In genomic region chr13:30403874-30404273, GRCm38 (mm10) we compare ENCODE assay signal across 28 mouse cellular contexts.
"Had no signal": no experiment of that assay in that cellular context is flagged by ENCODE, and none has a peak within 500 bp of the region (broad histone marks: within the 10 kb centered on the region; RNA-seq: fewer than 3 reads in every experiment).

No protein-coding gene starts in this region.

- DNase-seq: cerebellum, adult 18-20 months; cerebellum, adult 2 months; cerebellum, adult 8-10 months; cerebellum, adult 9-10 months; cerebellum, adult 9-11 months; cerebellum, postnatal 10 days; cerebellum, postnatal 14 days; cerebellum, postnatal 25 days; cerebellum, postnatal 36 days; embryo, embryonic 11 days; forebrain, postnatal 0 days; gastrocnemius, adult 2 months; gastrocnemius, postnatal 10 days; gastrocnemius, postnatal 14 days; gastrocnemius, postnatal 25 days; gastrocnemius, postnatal 36 days; heart, adult 11 months had no signal

- H3K4me2 ChIP-seq: embryonic facial prominence, embryonic 12.5 days; embryonic facial prominence, embryonic 13.5 days; embryonic facial prominence, embryonic 15.5 days; forebrain, embryonic 12.5 days; forebrain, embryonic 13.5 days; forebrain, embryonic 15.5 days had no signal

- H3K27ac ChIP-seq: embryonic facial prominence, embryonic 10.5 days; embryonic facial prominence, embryonic 12.5 days; embryonic facial prominence, embryonic 13.5 days; embryonic facial prominence, embryonic 15.5 days; forebrain, embryonic 10.5 days; forebrain, embryonic 12.5 days; forebrain, embryonic 13.5 days; forebrain, embryonic 15.5 days; gastrocnemius, adult 2 months had no signal

- H3K36me3 ChIP-seq: embryonic facial prominence, embryonic 10.5 days; embryonic facial prominence, embryonic 12.5 days; embryonic facial prominence, embryonic 13.5 days; embryonic facial prominence, embryonic 15.5 days; forebrain, embryonic 10.5 days; forebrain, embryonic 12.5 days; forebrain, embryonic 15.5 days had no signal

- H3K9ac ChIP-seq: embryonic facial prominence, embryonic 12.5 days; embryonic facial prominence, embryonic 13.5 days; embryonic facial prominence, embryonic 15.5 days; forebrain, embryonic 12.5 days; forebrain, embryonic 13.5 days; forebrain, embryonic 15.5 days; forebrain, postnatal 0 days had no signal

- H3K27me3 ChIP-seq: embryonic facial prominence, embryonic 12.5 days; embryonic facial prominence, embryonic 13.5 days; embryonic facial prominence, embryonic 15.5 days; forebrain, embryonic 12.5 days; forebrain, embryonic 13.5 days; forebrain, embryonic 15.5 days had no signal

- H3K9me3 ChIP-seq: embryonic facial prominence, embryonic 12.5 days; embryonic facial prominence, embryonic 13.5 days; embryonic facial prominence, embryonic 15.5 days; forebrain, embryonic 12.5 days; forebrain, embryonic 13.5 days had no signal

- H3K4me3 ChIP-seq: embryonic facial prominence, embryonic 10.5 days; embryonic facial prominence, embryonic 12.5 days; embryonic facial prominence, embryonic 13.5 days; embryonic facial prominence, embryonic 15.5 days; erythroblast, embryonic 14.5 days; forebrain, embryonic 10.5 days; forebrain, embryonic 12.5 days; forebrain, embryonic 13.5 days; forebrain, embryonic 15.5 days; gastrocnemius, adult 2 months had no signal

- H3K4me1 ChIP-seq: embryonic facial prominence, embryonic 10.5 days; embryonic facial prominence, embryonic 12.5 days; embryonic facial prominence, embryonic 13.5 days; embryonic facial prominence, embryonic 15.5 days; forebrain, embryonic 12.5 days; forebrain, embryonic 13.5 days; forebrain, embryonic 15.5 days had no signal

- ATAC-seq: forebrain, embryonic 13.5 days; forebrain, embryonic 14.5 days; forebrain, embryonic 15.5 days; forebrain, embryonic 16.5 days; forebrain, postnatal 0 days had no signal
